Mouse (Mus musculus) ovary, adult 10 weeks (tissue): ENCODE results near the gene Vmn2r110. TPM values are rescaled to one million over a fixed set of nuclear protein-coding genes. Genes with fewer than 3 reads are reported as not detected.

Source experiments
- polyA plus RNA-seq: library from polyadenylated mRNA; stranded (reverse); fragments of 350-450 nt; fragmentation: Illumina TruSeq; extraction: RNeasy Lipid Tissue Mini Kit (QIAGEN cat#74804); gene quantifications from one replicate; pipeline ENCODE4 v1.2.3, GENCODE M21; 2014

Gene Vmn2r110
- polyA plus RNA-seq: not detected

DNA sequence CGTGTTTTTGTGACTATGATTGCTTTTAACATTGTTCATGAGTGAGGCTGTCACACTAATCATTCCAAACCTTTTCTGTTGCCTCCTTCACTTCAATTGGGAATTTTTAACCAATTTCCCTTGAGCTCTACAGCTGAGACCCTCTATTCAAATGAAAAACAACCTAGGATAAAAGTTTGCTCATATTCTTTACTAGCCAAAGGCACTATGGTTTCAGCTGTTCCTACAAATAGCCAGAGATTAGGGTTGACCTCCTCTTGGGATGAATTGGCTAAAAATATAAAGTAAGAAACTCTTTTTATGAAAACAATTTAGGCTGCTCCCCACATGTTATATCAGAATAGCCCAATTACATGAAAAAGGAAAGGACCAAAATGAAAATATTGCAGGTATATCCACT, at the start of gene Vmn2r110:
Gene Vmn2r110 (minus strand): TSS at position 101 of the 400 bp plus-strand sequence.

GRCm38 (mm10) chr17:20624777-20625176, 28.6 kb upstream of the Vmn2r110 start, which contains the start of gene Fpr-rs3:
Fpr-rs3 (minus strand) TSS chr17:20624877.

DNA sequence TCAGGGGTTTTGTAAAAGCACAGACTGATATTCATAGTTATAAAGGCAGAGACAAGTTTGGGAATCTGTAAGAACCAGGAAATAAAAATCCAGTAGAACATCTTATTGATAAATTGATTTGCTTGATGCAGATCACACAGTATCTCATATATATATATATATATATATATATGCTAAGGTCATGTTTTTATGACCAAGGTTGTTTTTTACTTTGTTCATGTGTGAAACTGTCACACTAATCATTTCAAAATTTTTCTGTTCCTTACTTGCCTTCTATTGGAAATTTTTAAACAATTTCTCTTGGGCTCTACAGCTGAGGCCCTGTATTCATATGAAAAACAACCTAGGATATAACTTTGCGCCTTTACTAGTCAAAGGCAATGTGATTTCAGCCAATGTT, 31.6 kb downstream of the Vmn2r110 start, which contains the start of gene Vmn2r109:
Gene Vmn2r109 (minus strand): TSS at position 101 of the 400 bp plus-strand sequence.

Other genes starting within 250 kb of the Vmn2r110 start
- not detected for gene Vmn1r224, start 182.3 kb downstream of the Vmn2r110 start, polyA plus RNA-seq
- gene Vmn2r108, start 115.1 kb downstream of the Vmn2r110 start, polyA plus RNA-seq: not detected
- not detected for gene Vmn1r225, start 98.3 kb downstream of the Vmn2r110 start, polyA plus RNA-seq
- gene Vmn2r109, start 31.7 kb downstream of the Vmn2r110 start, polyA plus RNA-seq: not detected
- gene Fpr-rs3, start 28.5 kb upstream of the Vmn2r110 start, polyA plus RNA-seq: not detected
- not detected for gene Vmn1r226, start 86.4 kb upstream of the Vmn2r110 start, polyA plus RNA-seq
- gene Vmn1r227, start 133.4 kb upstream of the Vmn2r110 start, polyA plus RNA-seq: not detected
- not detected for gene Vmn1r228, start 189.7 kb upstream of the Vmn2r110 start, polyA plus RNA-seq
- gene Vmn1r229, start 215.1 kb upstream of the Vmn2r110 start, polyA plus RNA-seq: not detected
- not detected for gene Vmn1r230, start 244.0 kb upstream of the Vmn2r110 start, polyA plus RNA-seq